Mouse (Mus musculus) embryonic facial prominence, embryonic 14.5 days (tissue): ENCODE results near the gene Camk2b. TPM values are rescaled to one million over a fixed set of nuclear protein-coding genes. Genes with fewer than 3 reads are reported as not detected.

ENCODE experiments used
- ATAC-seq: fragments of 200-750 bp; cut with Nextera tagmentation; 2 replicates; pipeline ENCODE4 v1.8.0; 2017; ENCODE audit warnings: low read depth, moderate number of reproducible peaks, moderate TSS enrichment
- DNase-seq: peaks from one replicate; pipeline ENCODE4 v3.0.0-alpha.2; 2015; ENCODE audit warnings: low spot score
- H3K27ac ChIP-seq: fragments of 300-500 bp; sonication (generic); replicated peaks from 2 replicates; pipeline ENCODE4 v1.5.1; 2014; ENCODE audit warnings: low read depth, mild to moderate bottlenecking, low read length, moderate library complexity
- H3K27me3 ChIP-seq: fragments of 300-500 bp; sonication (generic); replicated peaks from 2 replicates; pipeline ENCODE4 v1.6.1; 2014; ENCODE audit warnings: low read length; ENCODE audit not compliant: control insufficient read depth, insufficient read depth
- H3K36me3 ChIP-seq: fragments of 300-500 bp; sonication (generic); 2 replicates; pipeline ENCODE4 v1.6.1; 2014; ENCODE audit warnings: low read length, mixed read lengths; ENCODE audit not compliant: control insufficient read depth, insufficient read depth
- H3K4me1 ChIP-seq: fragments of 300-500 bp; sonication (generic); 2 replicates; pipeline ENCODE4 v1.6.1; 2014; ENCODE audit warnings: antibody characterized with exemption, low read length; ENCODE audit not compliant: control insufficient read depth, insufficient read depth
- H3K4me2 ChIP-seq: fragments of 300-500 bp; sonication (generic); 2 replicates; pipeline ENCODE4 v1.6.1; 2014; ENCODE audit warnings: low read depth, mild to moderate bottlenecking, low read length, moderate library complexity, mixed read lengths
- H3K4me3 ChIP-seq: fragments of 300-500 bp; sonication (generic); 2 replicates; pipeline ENCODE4 v1.5.1; 2014; ENCODE audit warnings: low read depth, mild to moderate bottlenecking, low read length
- H3K9ac ChIP-seq: fragments of 300-500 bp; sonication (generic); 2 replicates; pipeline ENCODE4 v1.6.1; 2014; ENCODE audit warnings: low read depth, mild to moderate bottlenecking, low read length, moderate library complexity, mixed read lengths
- H3K9me3 ChIP-seq: fragments of 300-500 bp; sonication (generic); 2 replicates; pipeline ENCODE4 v1.6.1; 2016; ENCODE audit warnings: low read length; ENCODE audit not compliant: control insufficient read depth
- WGBS: fragments of 180-500 bp; shearing (Covaris S2); extraction: QIAGEN DNeasy Blood & Tissue Kit; methylation state at CpG from one replicate; pipeline ENCODE4 v1.1.7; 2014; 5-methylcytosine and 5-hydroxymethylcytosine counted together
- polyA plus RNA-seq: library from polyadenylated mRNA; unstranded; fragments of >200 nt; fragmentation: Nextera tagmentation; extraction: Ambion mirVana; gene quantifications from 2 replicates; pipeline ENCODE4 v1.2.1, GENCODE M21; 2014

Camk2b gene
- polyA plus RNA-seq, 1 experiment from 2014 or later = 9.2 TPM

DNA sequence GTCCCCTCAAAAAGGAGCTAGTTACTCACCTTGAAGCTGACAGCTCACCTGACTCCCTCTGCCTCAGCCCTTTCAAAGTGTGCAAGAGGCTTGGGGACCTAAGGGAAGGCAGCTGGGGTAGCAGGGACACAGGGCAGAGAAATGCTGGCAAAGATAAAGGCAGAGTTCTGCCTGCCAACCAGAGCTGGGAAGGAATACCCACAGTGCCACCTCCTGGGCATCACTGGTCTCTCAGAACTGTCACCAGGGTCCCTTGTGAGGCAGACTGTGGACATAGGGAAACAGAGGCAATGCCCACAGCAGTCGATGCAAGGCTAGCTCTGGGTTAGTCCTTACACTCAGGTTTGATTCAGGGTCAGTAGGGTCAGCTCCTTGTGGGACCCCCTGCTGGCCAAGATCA is 39.8 kb downstream of the Camk2b start:
- H3K36me3 ChIP-seq = no peaks in the 10 kb centered on the region
- H3K4me2 ChIP-seq = no peak overlapping the region
- no peaks in the 10 kb centered on the region for H3K9me3 ChIP-seq
- no peaks in the 10 kb centered on the region for H3K4me1 ChIP-seq
- no peak for ATAC-seq
- peak; percentile 12 for DNase-seq
- H3K4me3 ChIP-seq = no peak overlapping the region
- H3K27me3 ChIP-seq = no peaks in the 10 kb centered on the region
- H3K9ac ChIP-seq = no peak overlapping the region
- WGBS = 50% methylated on average over 1 of the region's 1 CpGs
- H3K27ac ChIP-seq = no peak overlapping the region

DNA sequence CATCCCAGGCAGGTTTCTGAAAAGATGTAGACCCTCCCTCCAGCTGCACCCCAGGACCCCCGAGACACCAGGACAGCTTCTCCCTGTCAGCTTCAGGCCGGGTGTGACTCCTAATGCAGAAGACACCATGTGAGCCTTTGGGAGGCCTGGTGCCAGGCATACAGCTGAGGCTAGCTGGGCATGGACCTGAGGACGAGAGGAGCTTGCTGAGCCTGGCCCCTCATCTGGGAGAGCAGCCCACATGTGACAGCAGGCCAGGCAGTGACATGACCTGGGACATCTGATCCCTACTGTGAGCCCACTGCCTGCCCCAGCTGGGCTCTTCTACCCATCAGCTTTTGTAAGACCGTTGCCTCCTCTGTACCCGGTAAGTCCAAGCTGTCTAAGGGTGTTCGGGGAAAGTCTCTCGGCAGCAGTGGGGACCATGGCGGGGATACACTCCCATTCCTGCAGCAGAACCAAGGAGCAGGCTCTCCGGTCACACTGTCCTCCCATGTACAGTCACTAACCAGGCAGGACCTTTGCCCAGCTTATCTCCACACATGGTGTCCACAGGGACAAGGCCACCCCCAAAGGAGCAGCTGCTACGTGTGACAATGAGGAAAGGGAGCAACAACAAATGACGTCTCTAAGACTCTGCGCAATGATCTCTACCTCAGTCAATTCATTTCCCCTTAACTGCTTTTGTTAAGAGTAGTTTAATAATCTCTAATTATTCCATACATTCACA is 41.1 kb downstream of the Camk2b start:
- WGBS = 77% methylated on average over 12 of the region's 12 CpGs
- no peaks in the 10 kb centered on the region for H3K9me3 ChIP-seq
- no peak overlapping the region for H3K9ac ChIP-seq
- ATAC-seq (no peak), DNase-seq (no peak)
- no peak overlapping the region for H3K27ac ChIP-seq
- no peak overlapping the region for H3K4me3 ChIP-seq
- no peaks in the 10 kb centered on the region for H3K36me3 ChIP-seq
- H3K4me2 ChIP-seq = no peak overlapping the region
- no peaks in the 10 kb centered on the region for H3K4me1 ChIP-seq
- no peaks in the 10 kb centered on the region for H3K27me3 ChIP-seq

DNA sequence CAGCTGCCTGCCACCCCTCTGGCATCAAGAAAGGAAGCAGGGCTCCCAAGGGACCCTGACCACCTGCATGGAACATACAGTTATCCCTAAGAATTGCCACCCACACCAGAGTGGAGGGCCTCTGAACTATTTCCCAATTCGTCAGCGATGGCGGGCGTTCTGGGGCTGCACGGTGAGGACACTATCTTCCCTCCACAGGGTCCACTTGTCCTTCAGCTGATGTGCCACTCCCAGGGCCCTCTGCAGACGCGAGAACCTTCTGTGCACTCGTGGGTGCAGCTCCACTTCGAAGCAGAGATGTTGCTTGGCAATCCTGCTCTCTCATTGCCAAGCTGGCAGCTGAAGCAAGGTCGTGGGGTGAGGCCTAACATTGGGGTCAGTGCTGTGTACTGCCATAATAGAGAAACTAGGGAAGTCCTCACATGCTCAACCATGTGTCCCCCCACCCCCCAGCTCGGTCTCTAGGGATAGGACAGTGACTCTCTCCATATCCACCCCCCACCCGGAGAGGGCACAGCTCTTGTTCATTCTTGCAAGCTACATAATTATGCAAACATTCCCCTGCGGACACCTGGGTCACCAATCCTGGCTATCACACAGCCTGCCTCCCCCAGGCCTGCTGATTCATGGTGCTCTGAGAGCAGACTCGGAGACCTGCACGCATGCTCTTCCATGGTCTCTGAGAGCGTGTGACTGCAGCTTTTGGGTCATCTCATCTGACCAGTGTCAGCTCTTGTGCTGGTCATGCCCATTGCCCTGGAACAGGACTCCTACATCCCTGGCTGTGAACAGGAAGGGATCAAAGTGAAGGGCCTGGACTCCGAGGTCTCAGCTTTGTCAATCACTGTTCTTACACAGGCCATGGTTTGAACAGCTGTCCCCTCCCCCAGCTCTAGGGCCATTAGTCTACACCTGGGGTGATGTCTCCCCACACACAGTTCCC is 45.0 kb downstream of the Camk2b start:
- Histone ChIP-seq H3K27ac (no peak overlapping the region), H3K4me1 (no peaks in the 10 kb centered on the region), H3K4me2 (no peak overlapping the region), H3K9ac (no peak overlapping the region), H3K9me3 (no peaks in the 10 kb centered on the region), H3K4me3 (no peak overlapping the region), H3K36me3 (no peaks in the 10 kb centered on the region), H3K27me3 (no peaks in the 10 kb centered on the region)
- DNase-seq (no peak), ATAC-seq (no peak)
- WGBS = 71% methylated on average over 17 of the region's 17 CpGs

GRCm38 (mm10) chr11:6020360-6020759 is 45.8 kb downstream of the Camk2b start:
- Histone ChIP-seq H3K27ac (no peak overlapping the region), H3K9me3 (no peaks in the 10 kb centered on the region), H3K36me3 (no peaks in the 10 kb centered on the region), H3K4me2 (no peak overlapping the region), H3K27me3 (no peaks in the 10 kb centered on the region), H3K4me1 (no peaks in the 10 kb centered on the region), H3K9ac (no peak overlapping the region), H3K4me3 (no peak overlapping the region)
- 70% methylated on average over 5 of the region's 5 CpGs for WGBS
- no peak for DNase-seq
- ATAC-seq = no peak

GRCm38 (mm10) chr11:6018218-6019010 is 47.7 kb downstream of the Camk2b start:
- ATAC-seq = no peak
- no peak for DNase-seq
- no peaks in the 10 kb centered on the region for H3K27me3 ChIP-seq
- no peak overlapping the region for H3K4me3 ChIP-seq
- no peaks in the 10 kb centered on the region for H3K36me3 ChIP-seq
- H3K9me3 ChIP-seq = no peaks in the 10 kb centered on the region
- no peaks in the 10 kb centered on the region for H3K4me1 ChIP-seq
- H3K27ac ChIP-seq = no peak overlapping the region
- no peak overlapping the region for H3K9ac ChIP-seq
- WGBS = 60% methylated on average over 7 of the region's 7 CpGs
- no peak overlapping the region for H3K4me2 ChIP-seq

DNA sequence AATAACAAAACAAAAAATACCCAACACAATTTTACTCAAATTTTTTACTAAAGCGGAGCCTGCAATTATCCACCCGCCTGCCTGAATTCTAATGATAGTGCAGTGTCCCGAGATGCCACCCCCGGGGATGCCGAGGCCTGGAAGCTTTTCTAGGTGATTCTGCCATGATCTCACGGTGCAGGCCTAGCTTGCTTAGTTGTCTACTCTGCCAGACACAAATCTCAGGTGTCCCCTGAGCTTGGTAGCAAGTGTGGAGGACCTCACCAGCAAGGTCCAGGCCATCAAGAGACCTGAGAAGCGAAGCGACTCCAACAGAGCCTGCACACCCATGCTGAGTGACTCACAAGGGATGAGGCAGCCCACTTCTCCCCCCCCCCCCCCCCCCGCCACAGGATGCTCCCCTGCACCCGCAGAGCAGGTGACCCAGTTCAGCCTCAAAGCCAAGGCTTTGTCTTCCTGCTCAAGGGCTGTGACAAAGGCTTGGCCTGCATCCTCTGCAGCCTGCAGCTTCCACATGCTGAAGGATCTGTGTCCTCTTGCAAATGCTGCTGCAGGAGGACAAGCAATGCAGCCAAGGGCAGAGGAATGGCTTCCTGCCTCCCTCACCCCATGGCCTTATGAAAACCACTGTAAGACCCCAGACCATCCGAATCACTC is 48.5 kb downstream of the Camk2b start:
- DNase-seq = no peak

GRCm38 (mm10) chr11:6016797-6017395 is 49.3 kb downstream of the Camk2b start:
- Histone ChIP-seq H3K4me1 (no peaks in the 10 kb centered on the region), H3K27me3 (no peaks in the 10 kb centered on the region), H3K4me3 (no peak overlapping the region), H3K9ac (no peak overlapping the region), H3K4me2 (no peak overlapping the region), H3K27ac (no peak overlapping the region), H3K36me3 (no peaks in the 10 kb centered on the region), H3K9me3 (no peaks in the 10 kb centered on the region)
- no peak for ATAC-seq
- no peak for DNase-seq
- 62% methylated on average over 9 of the region's 9 CpGs for WGBS

More for the DNA sequence above, 48.5 kb downstream of the Camk2b start:
- Histone ChIP-seq H3K4me3 (no peak overlapping the region), H3K9ac (no peak overlapping the region), H3K36me3 (no peaks in the 10 kb centered on the region), H3K4me1 (no peaks in the 10 kb centered on the region), H3K4me2 (no peak overlapping the region), H3K27ac (no peak overlapping the region), H3K27me3 (no peaks in the 10 kb centered on the region), H3K9me3 (no peaks in the 10 kb centered on the region)
- 69% methylated on average over 9 of the region's 11 CpGs for WGBS
- no peak for ATAC-seq

DNA sequence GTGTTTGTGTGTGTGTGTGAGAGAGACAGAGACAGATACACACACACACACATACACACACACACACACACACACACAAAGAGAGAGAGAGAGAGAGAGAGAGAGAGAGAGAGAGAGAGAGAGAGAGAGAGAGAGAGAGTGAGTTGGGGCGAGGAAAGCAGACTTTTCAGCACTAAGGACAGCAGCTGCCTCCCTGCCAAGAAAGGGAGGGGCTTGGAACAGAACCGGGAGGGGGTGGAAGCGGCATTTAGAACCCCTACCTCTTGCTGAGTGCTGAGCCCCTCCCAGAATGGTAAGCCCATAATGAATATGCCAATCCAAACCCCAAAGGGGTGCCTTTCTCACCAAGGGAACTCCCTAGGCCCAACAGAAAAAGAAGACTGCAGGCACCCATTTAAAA is 49.8 kb downstream of the Camk2b start:
- H3K9ac ChIP-seq = no peak overlapping the region
- H3K4me1 ChIP-seq = no peaks in the 10 kb centered on the region
- no peak overlapping the region for H3K4me2 ChIP-seq
- no peaks in the 10 kb centered on the region for H3K36me3 ChIP-seq
- DNase-seq (peak; percentile 40), ATAC-seq (no peak)
- no peak overlapping the region for H3K4me3 ChIP-seq
- H3K27ac ChIP-seq = no peak overlapping the region
- H3K9me3 ChIP-seq = no peaks in the 10 kb centered on the region
- 4% methylated on average over 2 of the region's 3 CpGs for WGBS
- no peaks in the 10 kb centered on the region for H3K27me3 ChIP-seq
